Mouse (Mus musculus): Measurements from ENCODE around the gene Ly86.

The Ly86 gene

DNA sequence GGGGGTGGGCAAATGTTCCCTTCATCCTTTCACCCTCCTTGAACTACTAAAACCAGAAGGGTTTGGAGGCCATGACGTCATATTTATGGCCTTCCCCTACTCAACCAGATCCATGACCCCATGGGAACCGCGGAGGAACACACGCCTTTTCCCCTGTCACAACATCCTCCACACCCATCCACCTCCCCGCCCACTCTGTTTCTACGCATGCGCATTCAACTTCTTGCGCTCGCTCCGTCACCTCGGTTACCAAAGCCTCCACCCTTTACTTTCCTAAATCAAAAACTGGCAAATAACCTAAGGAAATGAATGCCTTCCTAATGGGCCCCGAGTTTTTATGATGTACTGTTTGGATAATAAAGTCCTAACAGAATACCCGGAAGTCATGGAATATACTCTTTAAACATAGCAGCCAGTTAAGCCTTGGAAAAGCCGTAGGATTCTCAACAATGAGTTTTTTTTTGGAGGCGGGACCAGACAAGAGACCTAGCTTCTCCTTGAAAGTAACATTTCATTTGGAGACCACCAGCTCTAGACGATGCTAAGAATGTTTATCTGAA lies 101.8 kb downstream of the Ly86 start:
- Histone ChIP-seq H3K9me3 (ENCODE audit: low read length) (peaks cover 9% of the 10 kb centered on the region), H3K4me3 (replicated peaks; ENCODE audit: low read length) (no peak overlapping the region), H3K36me3 (ENCODE audit: insufficient read depth, low read length) (no peaks in the 10 kb centered on the region), H3K4me1 (replicated peaks; ENCODE audit: low read depth, low read length) (peaks cover 51% of the 10 kb centered on the region), H3K27me3 (ENCODE audit: insufficient read depth, low read length) (no peaks in the 10 kb centered on the region)
- TF ChIP-seq CTCF (conservative IDR thresholded peaks at IDR 0.05; ENCODE audit: low read length) (no peak), POU5F1 (IDR thresholded peaks at IDR 0.05; ENCODE audit: borderline replicate concordance, low read length) (no peak), NANOG (IDR thresholded peaks at IDR 0.05; ENCODE audit: borderline replicate concordance, low read length) (no peak)

DNA sequence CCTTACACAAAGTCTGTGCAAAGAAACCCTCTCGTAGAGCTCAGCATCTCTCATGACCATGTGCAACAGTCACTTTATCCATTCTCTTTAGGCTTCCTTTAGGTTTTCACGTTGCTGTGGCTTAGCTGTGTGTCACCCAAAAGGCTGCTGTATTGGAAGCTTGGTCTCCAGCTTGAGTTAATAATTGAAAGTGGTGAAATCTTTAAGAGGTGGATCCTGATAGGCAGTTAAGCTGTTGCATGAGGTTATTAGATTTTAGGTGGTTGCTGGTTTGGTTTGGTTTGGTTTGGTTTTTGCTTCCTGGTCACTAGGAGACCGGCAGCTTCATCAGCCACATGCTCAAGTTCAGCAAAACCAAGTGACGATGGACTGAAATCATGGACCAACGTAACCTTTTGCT lies 106.0 kb downstream of the Ly86 start:
- H3K27me3 ChIP-seq (ENCODE audit: insufficient read depth, low read length), result no peaks in the 10 kb centered on the region
- peaks cover 9% of the 10 kb centered on the region for H3K9me3 ChIP-seq (ENCODE audit: low read length)
- no peak for TF ChIP-seq CTCF (conservative IDR thresholded peaks at IDR 0.05; ENCODE audit: low read length)
- TF ChIP-seq NANOG (IDR thresholded peaks at IDR 0.05; ENCODE audit: borderline replicate concordance, low read length), result no peak
- no peak for TF ChIP-seq POU5F1 (IDR thresholded peaks at IDR 0.05; ENCODE audit: borderline replicate concordance, low read length)
- no peak overlapping the region for H3K4me3 ChIP-seq (replicated peaks; ENCODE audit: low read length)
- no peaks in the 10 kb centered on the region for H3K36me3 ChIP-seq (ENCODE audit: insufficient read depth, low read length)
- H3K4me1 ChIP-seq (replicated peaks; ENCODE audit: low read depth, low read length), result peaks cover 66% of the 10 kb centered on the region

DNA sequence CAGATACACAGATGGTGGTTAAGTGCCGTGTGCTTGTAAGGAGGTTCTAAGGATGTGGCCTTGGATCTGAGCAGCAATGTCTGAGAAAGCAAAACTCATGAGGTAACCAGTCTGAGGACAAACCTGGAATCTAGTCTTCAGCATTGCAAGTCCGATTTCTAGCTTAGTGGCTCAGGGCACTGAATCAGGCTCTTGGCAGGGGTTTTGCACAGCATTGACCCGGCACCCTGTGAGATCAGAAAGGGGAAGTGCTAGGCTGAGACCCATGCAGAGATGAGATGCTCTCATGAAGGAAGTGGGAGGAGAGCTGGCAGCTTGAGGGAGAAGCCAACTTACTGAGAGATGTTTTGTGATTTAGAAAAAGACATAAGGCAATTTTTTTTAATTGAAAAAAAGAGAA lies 106.5 kb downstream of the Ly86 start:
- Histone ChIP-seq H3K36me3 (ENCODE audit: insufficient read depth, low read length) (no peaks in the 10 kb centered on the region), H3K4me3 (replicated peaks; ENCODE audit: low read length) (peak overlapping the region; percentile 76), H3K4me1 (replicated peaks; ENCODE audit: low read depth, low read length) (peaks cover 66% of the 10 kb centered on the region), H3K27me3 (ENCODE audit: insufficient read depth, low read length) (no peaks in the 10 kb centered on the region), H3K9me3 (ENCODE audit: low read length) (peaks cover 9% of the 10 kb centered on the region)
- TF ChIP-seq NANOG (IDR thresholded peaks at IDR 0.05; ENCODE audit: borderline replicate concordance, low read length), result no peak
- TF ChIP-seq POU5F1 (IDR thresholded peaks at IDR 0.05; ENCODE audit: borderline replicate concordance, low read length), result no peak

DNA sequence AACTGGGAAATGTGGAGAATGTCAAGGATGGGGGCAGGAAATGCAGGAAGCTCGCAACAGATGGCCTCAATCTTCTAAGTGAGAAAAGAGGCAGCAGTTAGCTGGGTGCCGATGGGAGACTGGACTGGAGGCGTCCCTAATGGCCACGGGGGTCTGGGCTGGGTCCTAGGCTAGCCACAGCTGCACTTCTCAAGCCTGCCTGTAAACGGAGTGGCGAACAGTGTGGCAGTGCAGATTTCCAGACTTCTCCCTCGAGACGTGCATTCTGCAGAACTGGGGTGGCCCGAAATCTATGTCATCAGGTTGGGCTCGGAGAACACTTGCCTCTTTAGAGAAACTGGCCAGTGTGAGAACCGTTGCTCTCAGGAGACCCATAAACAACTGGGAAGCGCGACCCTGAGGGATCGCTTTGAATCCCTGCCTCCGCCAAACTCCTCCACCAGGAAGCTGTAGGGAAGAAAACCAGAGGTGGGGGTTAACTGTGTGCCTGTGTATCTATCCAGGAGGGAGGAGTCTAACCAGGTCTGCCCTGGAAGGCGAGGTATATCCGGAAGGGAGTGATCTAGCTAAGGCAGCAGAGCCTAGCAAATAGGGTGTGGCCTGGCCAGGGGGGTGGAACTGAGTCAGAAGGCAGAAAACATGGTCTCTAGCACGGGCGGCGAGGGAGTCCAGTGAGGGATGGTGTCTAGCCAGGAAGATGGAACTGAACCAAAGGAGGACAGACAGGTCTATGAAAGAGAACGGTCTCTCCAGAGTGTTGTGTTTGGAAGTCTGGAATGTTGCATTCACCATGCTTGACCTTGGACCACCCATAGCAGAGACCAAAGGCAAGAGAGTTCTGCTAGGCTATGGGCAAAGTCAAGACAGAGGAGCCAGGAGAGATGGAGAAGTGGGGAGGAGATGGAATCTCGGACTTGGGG lies 107.3 kb downstream of the Ly86 start:
- H3K27me3 ChIP-seq (ENCODE audit: insufficient read depth, low read length), result no peaks in the 10 kb centered on the region
- H3K4me3 ChIP-seq (replicated peaks; ENCODE audit: low read length), result peak overlapping the region; percentile 76
- H3K9me3 ChIP-seq (ENCODE audit: low read length), result peaks cover 9% of the 10 kb centered on the region
- H3K36me3 ChIP-seq (ENCODE audit: insufficient read depth, low read length), result no peaks in the 10 kb centered on the region
- no peak for TF ChIP-seq NANOG (IDR thresholded peaks at IDR 0.05; ENCODE audit: borderline replicate concordance, low read length)
- no peak for TF ChIP-seq CTCF (conservative IDR thresholded peaks at IDR 0.05; ENCODE audit: low read length)
- TF ChIP-seq POU5F1 (IDR thresholded peaks at IDR 0.05; ENCODE audit: borderline replicate concordance, low read length), result no peak
- peaks cover 66% of the 10 kb centered on the region for H3K4me1 ChIP-seq (replicated peaks; ENCODE audit: low read depth, low read length)

DNA sequence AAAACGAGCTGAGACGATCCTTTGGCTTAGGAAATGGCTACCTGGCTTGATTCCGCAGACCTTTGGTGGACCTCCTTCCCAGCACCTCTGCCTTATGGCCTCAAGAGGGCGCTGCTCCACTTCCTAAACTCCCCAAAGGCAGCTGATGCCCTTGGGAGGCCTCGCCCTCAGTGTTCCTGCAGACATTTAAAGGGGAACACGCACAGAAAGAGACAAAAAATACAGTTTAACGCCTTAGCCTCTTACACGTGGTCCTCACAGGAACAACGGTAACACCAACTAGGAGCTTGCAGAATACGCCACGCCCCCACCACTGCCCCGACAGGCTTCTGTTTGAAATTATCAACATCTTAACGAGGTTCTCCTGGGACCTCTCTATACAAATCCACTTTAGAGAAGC lies 108.2 kb downstream of the Ly86 start:
- H3K4me1 ChIP-seq (replicated peaks; ENCODE audit: low read depth, low read length), result peaks cover 69% of the 10 kb centered on the region
- TF ChIP-seq NANOG (IDR thresholded peaks at IDR 0.05; ENCODE audit: borderline replicate concordance, low read length), result no peak
- peak; percentile 90 for TF ChIP-seq CTCF (conservative IDR thresholded peaks at IDR 0.05; ENCODE audit: low read length)
- H3K36me3 ChIP-seq (ENCODE audit: insufficient read depth, low read length), result no peaks in the 10 kb centered on the region
- H3K9me3 ChIP-seq (ENCODE audit: low read length), result peaks cover 9% of the 10 kb centered on the region
- no peaks in the 10 kb centered on the region for H3K27me3 ChIP-seq (ENCODE audit: insufficient read depth, low read length)
- peak overlapping the region; percentile 76; the same call in 1 of the 2 replicates for H3K4me3 ChIP-seq (replicated peaks; ENCODE audit: low read length)

DNA sequence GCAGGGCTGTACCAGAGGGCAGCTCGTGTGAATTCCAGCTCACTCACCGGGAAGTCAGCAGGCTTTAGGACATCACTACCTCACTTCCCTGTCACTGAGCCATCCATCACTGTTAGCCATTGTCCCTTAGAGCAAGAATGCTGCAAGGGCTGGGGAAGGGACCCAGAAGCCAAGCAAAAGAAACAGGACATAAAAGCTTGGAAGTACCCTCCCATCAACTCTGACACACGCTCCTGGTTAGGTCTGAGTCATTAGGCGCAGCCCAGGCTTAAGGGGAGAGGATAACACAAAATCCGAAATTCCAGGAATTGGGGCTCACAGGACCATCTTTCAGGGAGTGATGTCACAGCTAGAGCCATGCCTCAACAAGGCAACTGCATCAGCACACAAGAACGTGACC lies 109.3 kb downstream of the Ly86 start:
- TF ChIP-seq POU5F1 (IDR thresholded peaks at IDR 0.05; ENCODE audit: borderline replicate concordance, low read length) (no peak), NANOG (IDR thresholded peaks at IDR 0.05; ENCODE audit: borderline replicate concordance, low read length) (no peak), CTCF (conservative IDR thresholded peaks at IDR 0.05; ENCODE audit: low read length) (no peak)
- Histone ChIP-seq H3K36me3 (ENCODE audit: insufficient read depth, low read length) (no peaks in the 10 kb centered on the region), H3K27me3 (ENCODE audit: insufficient read depth, low read length) (peaks cover 7% of the 10 kb centered on the region; the same call in 1 of the 2 replicates), H3K9me3 (ENCODE audit: low read length) (0 out of 2 replicates have a peak, but pooled peaks cover 1% of the 10 kb centered on the region), H3K4me1 (replicated peaks; ENCODE audit: low read depth, low read length) (peaks cover 78% of the 10 kb centered on the region), H3K4me3 (replicated peaks; ENCODE audit: low read length) (peak overlapping the region; percentile 29; the same call in 1 of the 2 replicates)

DNA sequence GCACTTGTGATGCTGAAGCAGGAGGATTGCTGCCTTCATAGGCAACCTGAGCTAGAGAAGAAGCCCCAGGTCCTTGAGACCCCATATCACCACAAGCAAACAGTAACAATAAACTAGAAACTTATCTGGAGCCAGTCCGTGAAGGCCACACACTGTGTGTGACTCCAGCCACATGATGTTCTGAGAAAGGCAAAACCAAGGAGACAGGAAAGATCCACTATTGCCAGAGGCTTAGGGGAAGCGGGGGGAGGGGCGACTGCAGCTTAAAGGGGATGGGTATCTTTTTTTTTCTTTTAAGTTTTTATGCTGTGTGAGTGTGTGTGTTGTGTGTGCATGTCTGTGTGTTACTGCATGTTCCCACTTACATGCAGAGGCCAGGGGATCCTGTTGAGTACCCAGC lies 110.6 kb downstream of the Ly86 start:
- H3K4me1 ChIP-seq (replicated peaks; ENCODE audit: low read depth, low read length), result peaks cover 89% of the 10 kb centered on the region
- TF ChIP-seq POU5F1 (IDR thresholded peaks at IDR 0.05; ENCODE audit: borderline replicate concordance, low read length) (no peak), NANOG (IDR thresholded peaks at IDR 0.05; ENCODE audit: borderline replicate concordance, low read length) (no peak), CTCF (conservative IDR thresholded peaks at IDR 0.05; ENCODE audit: low read length) (no peak)
- no peaks in the 10 kb centered on the region for H3K36me3 ChIP-seq (ENCODE audit: insufficient read depth, low read length)
- H3K4me3 ChIP-seq (replicated peaks; ENCODE audit: low read length), result no peak overlapping the region
- peaks cover 14% of the 10 kb centered on the region; the same call in 1 of the 2 replicates for H3K27me3 ChIP-seq (ENCODE audit: insufficient read depth, low read length)
- no peaks in the 10 kb centered on the region for H3K9me3 ChIP-seq (ENCODE audit: low read length)

DNA sequence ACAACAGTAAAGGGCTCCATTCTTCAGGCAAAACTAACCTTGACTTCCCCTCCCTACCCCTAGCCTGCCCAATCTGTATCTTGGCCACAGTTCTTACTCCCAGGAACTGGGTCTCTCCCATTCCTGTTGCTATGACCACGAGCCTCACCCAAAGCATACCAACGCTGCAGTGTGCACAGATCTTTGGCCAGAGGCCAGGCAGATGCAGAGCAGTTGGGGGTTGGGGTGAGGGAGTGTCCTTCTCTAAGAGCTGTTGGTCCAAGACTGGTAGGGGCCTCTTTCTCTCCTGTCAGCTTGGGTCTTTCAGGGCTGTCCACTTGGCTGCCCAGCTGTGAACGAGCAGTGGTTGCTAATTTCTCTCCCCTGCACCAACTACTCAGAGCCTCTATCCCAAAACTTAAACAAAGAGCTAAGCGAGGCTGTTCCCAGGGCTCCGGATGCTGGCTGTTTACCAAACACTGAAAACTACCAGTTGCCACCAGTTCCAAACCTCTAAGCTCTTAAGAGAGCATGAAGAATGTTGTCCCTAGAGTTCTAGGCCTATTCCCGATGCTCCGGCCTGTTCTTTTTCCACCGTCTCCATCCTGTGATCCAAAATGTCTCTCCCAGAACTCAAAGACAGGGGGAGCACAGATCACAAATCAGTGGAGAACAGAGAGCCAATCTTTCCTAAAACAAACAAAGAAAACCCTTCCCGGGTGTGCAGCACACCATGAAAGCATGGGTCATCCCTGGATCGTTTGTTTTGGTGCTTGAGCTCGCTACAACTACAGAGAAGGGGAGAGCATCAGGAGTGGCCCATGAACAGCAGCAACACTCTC lies 112.2 kb downstream of the Ly86 start:
- peaks cover 89% of the 10 kb centered on the region for H3K4me1 ChIP-seq (replicated peaks; ENCODE audit: low read depth, low read length)
- H3K4me3 ChIP-seq (replicated peaks; ENCODE audit: low read length), result peak overlapping the region; percentile 18; the same call in 1 of the 2 replicates

More for the DNA sequence above, 112.2 kb downstream of the Ly86 start:
- H3K36me3 ChIP-seq (ENCODE audit: insufficient read depth, low read length), result no peaks in the 10 kb centered on the region
- H3K27me3 ChIP-seq (ENCODE audit: insufficient read depth, low read length), result peaks cover 23% of the 10 kb centered on the region; the same call in 1 of the 2 replicates
- TF ChIP-seq NANOG (IDR thresholded peaks at IDR 0.05; ENCODE audit: borderline replicate concordance, low read length) (no peak), CTCF (conservative IDR thresholded peaks at IDR 0.05; ENCODE audit: low read length) (no peak), POU5F1 (IDR thresholded peaks at IDR 0.05; ENCODE audit: borderline replicate concordance, low read length) (no peak)
- 0 out of 2 replicates have a peak, but pooled peaks cover 4% of the 10 kb centered on the region for H3K9me3 ChIP-seq (ENCODE audit: low read length)
